Mouse (Mus musculus) cortical plate, adult 2 months (tissue): ENCODE measurements around the gene Afdn. TPM values are rescaled to one million over a fixed set of nuclear protein-coding genes. Genes with fewer than 3 reads are reported as not detected.
"Not testable (repeated sequence)": the region's sequence is repeated elsewhere in the genome, so short reads cannot be mapped to it uniquely, and the experiment has no call there.

ENCODE experiments used
- H3K27ac ChIP-seq: fragments of 200-500 bp; 2 replicates; pipeline ENCODE4 v1.5.1; 2012; ENCODE audit warnings: low read length, control low read depth, inconsistent platforms; ENCODE audit not compliant: insufficient read depth
- H3K4me1 ChIP-seq: fragments of 200-500 bp; 2 replicates; pipeline ENCODE4 v1.6.1; 2011; ENCODE audit warnings: low read length; ENCODE audit not compliant: control insufficient read depth, insufficient read depth
- H3K4me3 ChIP-seq: fragments of 200-500 bp; 2 replicates; pipeline ENCODE4 v1.5.1; 2011; ENCODE audit warnings: mild to moderate bottlenecking, low read length, control low read depth; ENCODE audit not compliant: insufficient read depth
- CTCF ChIP-seq: fragments of 200-500 bp; IDR thresholded peaks from 2 replicates; pipeline ENCODE4 v1.5.1; 2011; ENCODE audit warnings: mild to moderate bottlenecking, control low read depth, low read length; ENCODE audit not compliant: insufficient read depth; ENCODE audit errors: extremely low read depth
- POLR2A ChIP-seq: fragments of 200-500 bp; IDR thresholded peaks from 2 replicates; pipeline ENCODE4 v1.6.1; 2011; ENCODE audit warnings: mild to moderate bottlenecking, low read length, control low read depth; ENCODE audit not compliant: insufficient read depth; ENCODE audit errors: extremely low read depth
- polyA plus RNA-seq: library from polyadenylated mRNA; depleted of rRNA; stranded (reverse); fragments of >200 nt; gene quantifications from 2 replicates; pipeline ENCODE4 v1.2.3, GENCODE M21; 2012

The Afdn gene
- polyA plus RNA-seq, 1 experiment: 73.9 TPM

- Histone ChIP-seq H3K4me1 (peaks cover 3% of the 10 kb centered on the region; the same call in 1 of the 2 replicates), H3K4me3 (peak within 1 kb of the TSS; percentile 99), H3K27ac (peak within 1 kb of the TSS; percentile 98)
- TF ChIP-seq POLR2A: no peak
- TF ChIP-seq CTCF: no peak
Measured at GRCm38 (mm10) chr17:13761179-13761913, 1.0 kb downstream of the Afdn start, which contains the start of gene Tcte2. Gene Tcte2 (minus strand): TSS chr17:13761825.

- Histone ChIP-seq H3K4me1 (peaks cover 1% of the 10 kb centered on the region; the same call in 1 of the 2 replicates), H3K4me3 (no peak overlapping the region), H3K27ac (no peak overlapping the region)
- TF ChIP-seq CTCF (no peak), POLR2A (no peak)
Measured at GRCm38 (mm10) chr17:13763819-13764218, 3.5 kb downstream of the Afdn start.

GRCm38 (mm10) chr17:13764911-13765310 is 4.6 kb downstream of the Afdn start:
- H3K4me1 ChIP-seq, H3K4me3 ChIP-seq: not testable (repeated sequence)

GRCm38 (mm10) chr17:13768531-13768930 is 8.2 kb downstream of the Afdn start:
- Histone ChIP-seq H3K27ac (no peak overlapping the region), H3K4me1 (no peaks in the 10 kb centered on the region), H3K4me3 (no peak overlapping the region)
- TF ChIP-seq CTCF: no peak
- TF ChIP-seq POLR2A: no peak

More at GRCm38 (mm10) chr17:13764911-13765310, 4.6 kb downstream of the Afdn start:
- H3K27ac ChIP-seq: not testable (repeated sequence)

GRCm38 (mm10) chr17:13769256-13769655 is 8.9 kb downstream of the Afdn start:
- TF ChIP-seq POLR2A (no peak), CTCF (peak; percentile 27; the same call in 1 of the 2 replicates)
- Histone ChIP-seq H3K4me3 (no peak overlapping the region), H3K27ac (no peak overlapping the region), H3K4me1 (no peaks in the 10 kb centered on the region)

GRCm38 (mm10) chr17:13777676-13778075 is 17.3 kb downstream of the Afdn start:
- Histone ChIP-seq H3K4me1 (peaks cover 4% of the 10 kb centered on the region; the same call in 1 of the 2 replicates), H3K27ac (no peak overlapping the region)
- TF ChIP-seq POLR2A (no peak), CTCF (no peak)

GRCm38 (mm10) chr17:13778865-13779264 is 18.5 kb downstream of the Afdn start:
- no peak overlapping the region for H3K27ac ChIP-seq
- peaks cover 4% of the 10 kb centered on the region; the same call in 1 of the 2 replicates for H3K4me1 ChIP-seq
- no peak overlapping the region for H3K4me3 ChIP-seq
- TF ChIP-seq POLR2A (no peak), CTCF (no peak)

More at GRCm38 (mm10) chr17:13777676-13778075, 17.3 kb downstream of the Afdn start:
- no peak overlapping the region for H3K4me3 ChIP-seq

- H3K4me3 ChIP-seq: no peak overlapping the region
- TF ChIP-seq POLR2A: no peak
- no peak for TF ChIP-seq CTCF
- H3K4me1 ChIP-seq: peaks cover 10% of the 10 kb centered on the region
- no peak overlapping the region for H3K27ac ChIP-seq
Measured at GRCm38 (mm10) chr17:13781948-13782347, 21.6 kb downstream of the Afdn start.

GRCm38 (mm10) chr17:13783469-13783868 is 23.1 kb downstream of the Afdn start:
- no peak overlapping the region for H3K4me3 ChIP-seq
- no peak overlapping the region for H3K27ac ChIP-seq
- TF ChIP-seq POLR2A: no peak
- TF ChIP-seq CTCF: no peak
- H3K4me1 ChIP-seq: peaks cover 10% of the 10 kb centered on the region

GRCm38 (mm10) chr17:13790033-13790432 is 29.7 kb downstream of the Afdn start:
- not testable (repeated sequence) for H3K4me1 ChIP-seq, H3K27ac ChIP-seq, H3K4me3 ChIP-seq
